Mouse (Mus musculus) common myeloid progenitor, adult 5-6 weeks (primary cell): ENCODE data around the gene Scrt2. TPM values are rescaled to one million over a fixed set of nuclear protein-coding genes. Genes with fewer than 3 reads are reported as not detected.
A peak's percentile ranks its signal among the peaks of the same experiment; 100 is the strongest.

Source experiments
- ATAC-seq: replicated peaks from 2 replicates; pipeline ENCODE4 v1.8.0; 2016; ENCODE audit warnings: low read depth, mild to moderate bottlenecking, moderate TSS enrichment, inconsistent platforms; ENCODE audit not compliant: poor library complexity, severe bottlenecking
- total RNA-seq: library from RNA; stranded (forward); fragments of 200-1000, 187-1606 nt; gene quantifications from 2 replicates; pipeline ENCODE4 v1.2.3, GENCODE M21; 2017

Gene Scrt2
- total RNA-seq, 1 experiment from 2014 or later: not detected

GRCm38 (mm10) chr2:152140941-152141340 lies 59.6 kb downstream of the Scrt2 start:
- ATAC-seq: no peak

DNA sequence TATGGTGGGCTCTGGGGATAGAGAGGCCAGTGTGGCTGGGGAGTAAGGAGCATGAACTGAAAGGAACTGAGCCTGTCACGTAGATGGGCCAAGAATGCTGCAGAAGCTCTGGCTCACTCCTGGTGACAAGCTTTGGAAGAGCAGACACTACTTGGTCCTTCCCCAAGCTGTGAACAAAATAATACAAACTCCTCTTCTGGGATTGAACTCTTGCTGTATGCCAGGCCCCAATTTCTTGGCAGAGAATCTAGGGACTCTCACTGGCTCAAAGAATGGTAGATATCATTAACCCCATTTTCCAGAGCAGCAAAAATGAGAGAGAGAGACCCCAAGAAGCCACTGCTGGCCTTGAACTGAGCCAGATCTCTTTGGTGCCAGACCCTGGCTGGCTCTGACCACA lies 60.2 kb downstream of the Scrt2 start:
- no peak for ATAC-seq

DNA sequence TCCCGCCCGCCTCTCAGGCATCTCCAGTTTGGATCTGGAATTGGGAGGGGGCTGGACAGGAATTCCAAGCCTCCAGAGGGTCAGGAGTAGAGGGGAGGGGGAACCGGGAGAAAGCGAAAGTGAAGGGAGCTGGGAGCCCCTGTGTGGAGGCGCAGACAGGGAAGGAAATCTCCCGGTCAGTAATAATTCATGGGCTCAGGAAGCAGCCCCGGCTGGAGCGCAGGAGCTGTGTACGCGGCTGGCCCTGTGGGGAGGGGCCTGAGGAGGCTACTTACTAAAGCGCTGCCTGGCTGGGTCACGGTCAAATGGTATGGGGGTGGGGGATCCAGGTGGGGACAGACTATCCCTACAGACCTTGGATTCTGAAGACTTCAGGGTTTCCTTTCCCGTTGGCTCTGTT lies 60.7 kb downstream of the Scrt2 start:
- ATAC-seq: peak; percentile 40

DNA sequence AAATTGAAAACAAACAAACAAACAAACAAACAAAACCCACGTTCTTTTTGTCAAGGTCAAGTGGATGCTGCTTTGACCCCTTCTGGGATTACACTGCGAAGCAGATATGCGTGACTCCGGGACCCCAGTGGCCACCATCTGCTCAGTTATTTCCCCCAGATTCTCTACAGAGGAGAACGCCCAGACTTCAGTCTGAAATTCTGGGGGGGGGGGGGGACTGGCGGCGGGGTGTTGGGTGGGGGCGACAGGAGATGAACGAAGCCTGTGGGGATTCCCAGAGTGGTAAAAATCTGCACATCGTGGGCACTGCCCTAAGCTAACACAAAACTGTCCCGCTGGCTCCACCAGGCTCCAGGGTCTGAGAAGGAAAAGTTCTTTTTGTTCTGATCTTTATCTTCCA lies 61.2 kb downstream of the Scrt2 start:
- no peak for ATAC-seq

GRCm38 (mm10) chr2:152143279-152144157 lies 62.2 kb downstream of the Scrt2 start, which contains the start of gene Tcf15:
Gene Tcf15 (plus strand): TSS chr2:152143561.
- peak; percentile 76 for ATAC-seq

GRCm38 (mm10) chr2:152144158-152144450 lies 62.8 kb downstream of the Scrt2 start:
- no peak for ATAC-seq

DNA sequence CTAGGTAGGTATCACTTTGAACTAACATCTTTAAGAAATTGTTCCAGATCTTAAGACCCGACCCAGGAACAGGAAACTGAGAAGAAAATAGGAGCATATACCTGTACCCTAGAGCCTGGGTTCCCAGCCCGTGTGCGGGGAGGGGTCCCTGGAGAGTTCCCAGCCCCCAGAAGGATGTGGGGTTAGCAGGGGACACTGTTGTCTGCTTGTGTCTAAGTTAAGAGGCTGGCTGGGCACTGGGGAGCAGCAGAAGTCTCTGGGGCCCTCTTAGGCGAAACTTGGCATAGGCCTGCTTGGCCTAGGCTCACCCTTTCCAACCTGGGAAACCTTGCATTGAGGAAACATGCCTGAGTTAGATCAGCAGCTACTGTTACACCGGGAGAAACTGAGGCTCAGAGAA lies 63.2 kb downstream of the Scrt2 start:
- no peak for ATAC-seq

Other genes starting within 250 kb of the Scrt2 start
- gene Rspo4, start 238.6 kb upstream of the Scrt2 start, total RNA-seq: not detected in 2 replicates
- gene Angpt4, start 170.3 kb upstream of the Scrt2 start, total RNA-seq: not detected in 2 replicates
- 3.4 and 6.7 TPM in 2 replicates for gene Fam110a, start 101.3 kb upstream of the Scrt2 start, total RNA-seq
- gene Slc52a3, start 85.0 kb upstream of the Scrt2 start, total RNA-seq: 0.87 and 1.1 TPM in 2 replicates
- 9.8 and 13.2 TPM in 2 replicates for gene Srxn1, start 24.0 kb downstream of the Scrt2 start, total RNA-seq
- 1.2 TPM in 1 of 2 replicates, not detected in the other for gene Tcf15, start 62.0 kb downstream of the Scrt2 start, total RNA-seq
- gene Csnk2a1, start 145.3 kb downstream of the Scrt2 start, total RNA-seq: 105 and 132 TPM in 2 replicates
- 15.1 and 17.1 TPM in 2 replicates for gene Tbc1d20, start 212.3 kb downstream of the Scrt2 start, total RNA-seq